Mouse (Mus musculus) heart, adult 2 months (tissue): ENCODE data around the gene Helz.

Experiments
- CTCF ChIP-seq: fragments of 200-600 bp; IDR thresholded peaks from 2 replicates; pipeline ENCODE4 v1.8.1; 2022; ENCODE audit warnings: antibody characterized with exemption, mild to moderate bottlenecking, moderate library complexity
- POLR2A ChIP-seq: fragments of 200-500 bp; IDR thresholded peaks from 2 replicates; pipeline ENCODE4 v1.6.1; 2011; ENCODE audit warnings: mild to moderate bottlenecking, low read depth, low read length, control low read depth; ENCODE audit not compliant: insufficient read depth

DNA sequence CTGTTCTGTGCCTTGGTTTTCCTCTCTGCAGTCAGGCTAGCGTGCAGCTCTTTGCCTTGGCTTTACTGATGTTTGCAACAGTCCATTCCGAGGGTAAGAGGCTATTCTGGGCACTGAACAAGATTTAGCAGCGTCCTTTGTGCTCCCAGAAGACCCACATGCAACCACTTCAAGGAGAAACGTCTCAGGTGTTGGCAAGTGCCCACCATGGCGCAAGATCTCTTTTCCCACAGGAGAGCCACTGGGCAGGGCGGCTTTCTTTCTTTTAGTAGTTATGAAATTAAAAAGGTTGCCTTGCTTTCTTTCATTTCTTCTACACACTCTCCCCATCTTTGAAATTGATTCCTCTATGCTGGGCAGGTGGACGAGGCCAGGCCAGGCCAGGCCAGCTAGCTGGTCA is 181.4 kb downstream of the Helz start:
- no peak for TF ChIP-seq CTCF
- TF ChIP-seq POLR2A: no peak
